Mouse (Mus musculus) embryo, embryonic 10 days (tissue): ENCODE results near the gene Psmb11.
A peak's percentile ranks its signal among the peaks of the same experiment; 100 is the strongest.

ENCODE experiments used
- DNase-seq: peaks from one replicate; pipeline ENCODE4 v3.0.0-alpha.2; 2015; ENCODE audit warnings: low spot score

Psmb11 gene

DNA sequence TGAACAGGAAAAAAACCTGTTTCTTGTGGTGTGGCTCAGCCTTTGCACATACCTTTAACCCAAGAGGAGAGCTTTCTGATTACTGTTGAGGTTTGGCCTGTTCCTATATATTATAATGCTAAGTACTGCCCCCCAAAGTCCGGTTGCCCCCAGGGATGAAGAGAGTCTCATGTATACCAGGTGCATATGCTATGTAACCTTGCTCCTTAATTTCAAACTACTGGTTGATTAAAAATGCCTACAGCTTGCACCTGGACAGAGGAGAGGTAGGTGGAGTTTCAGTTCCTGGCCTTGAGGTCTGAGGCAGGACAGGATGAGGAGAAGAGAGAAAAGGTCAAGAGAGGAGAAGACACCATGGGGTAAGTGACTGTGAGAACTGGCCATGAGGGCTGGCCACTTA is at the start of gene Psmb11:
Gene Psmb11 (plus strand): TSS at position 301 of the 400 bp plus-strand sequence.
- DNase-seq = no peak

DNA sequence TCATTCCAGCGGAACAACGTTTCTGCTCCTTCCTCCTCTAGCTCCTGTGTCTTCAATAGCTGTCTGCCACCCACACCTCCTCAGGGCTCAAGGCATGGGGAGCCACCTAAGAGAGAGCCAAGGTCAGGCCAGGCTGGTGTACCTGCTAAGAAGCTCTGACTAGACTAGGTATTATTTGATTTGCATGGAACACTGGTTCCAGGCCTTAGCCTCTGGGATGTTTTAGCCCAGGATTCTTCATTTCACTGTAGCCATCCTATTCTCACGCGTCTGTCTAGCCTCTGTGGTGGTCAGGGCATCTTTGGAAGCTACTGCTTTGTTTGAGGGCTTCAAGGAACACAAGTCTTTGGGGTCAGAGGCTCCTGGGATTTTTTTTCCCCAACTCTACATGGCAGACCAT is 49.1 kb upstream of the Psmb11 start:
- no peak for DNase-seq

DNA sequence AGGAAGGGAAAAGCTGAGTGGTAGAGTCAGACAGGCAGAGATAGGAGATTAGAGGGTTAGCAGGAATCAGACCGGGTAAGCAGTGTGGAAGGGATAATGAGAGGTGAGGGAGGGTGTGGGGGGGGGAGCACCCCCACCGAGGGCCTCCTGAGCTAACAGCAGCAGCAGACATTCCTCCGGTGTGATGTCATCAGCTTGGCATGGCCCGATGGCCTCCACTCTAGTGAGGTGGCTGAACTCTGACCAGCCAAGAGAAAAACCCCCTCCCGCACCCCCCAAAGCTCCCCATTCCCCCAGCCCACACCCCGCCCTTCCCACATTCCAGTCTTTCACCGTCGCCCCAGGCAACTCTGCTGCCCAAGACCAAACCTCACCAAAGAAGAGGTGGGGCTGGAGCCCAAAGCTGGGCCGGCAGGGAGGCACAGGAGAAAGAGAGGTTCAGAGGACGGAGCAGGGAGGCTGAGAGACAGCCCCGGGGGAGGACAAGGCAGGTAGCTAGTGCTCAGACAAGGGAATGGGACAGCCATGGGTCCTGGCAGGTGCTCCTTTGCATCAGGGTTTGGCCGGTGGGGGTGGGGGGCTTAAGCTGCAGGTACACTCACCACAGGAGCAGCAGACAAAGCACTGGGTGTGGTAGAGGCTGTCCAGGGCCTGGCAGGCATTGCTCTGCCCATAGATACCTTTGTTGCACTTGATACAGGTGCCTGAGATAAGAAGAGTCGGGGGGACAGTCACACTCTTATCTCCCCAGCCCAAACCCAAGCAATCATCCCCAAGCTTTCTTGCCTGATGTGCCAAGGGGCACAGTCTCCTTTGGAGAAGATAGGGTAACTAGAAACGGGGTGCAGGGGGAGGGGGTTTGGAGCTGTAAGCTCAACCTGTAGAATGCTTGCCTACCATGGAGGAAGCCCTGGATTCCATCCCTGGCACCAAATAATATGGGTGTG is 48.2 kb upstream of the Psmb11 start:
- DNase-seq = peak; percentile 87

DNA sequence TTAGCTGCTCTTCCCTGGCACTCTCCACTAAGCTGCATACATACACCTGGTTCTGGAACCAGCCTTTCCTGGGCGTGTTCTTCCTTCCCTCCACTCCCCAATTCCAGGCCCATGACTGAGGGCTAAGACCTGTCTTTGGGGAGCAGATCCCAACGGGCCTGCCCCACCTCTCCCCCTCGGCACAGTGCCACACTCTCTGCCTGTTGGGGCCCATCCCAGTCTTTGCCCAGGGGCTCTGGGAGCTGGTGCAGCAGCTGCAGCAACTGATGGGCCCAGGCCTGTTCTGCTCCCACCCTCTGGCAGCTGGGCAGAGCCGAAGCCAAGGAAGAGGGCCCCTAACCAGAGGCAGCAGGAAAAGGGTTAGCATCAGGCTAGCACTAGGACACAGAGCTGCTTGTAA is 47.0 kb upstream of the Psmb11 start:
- DNase-seq = no peak

DNA sequence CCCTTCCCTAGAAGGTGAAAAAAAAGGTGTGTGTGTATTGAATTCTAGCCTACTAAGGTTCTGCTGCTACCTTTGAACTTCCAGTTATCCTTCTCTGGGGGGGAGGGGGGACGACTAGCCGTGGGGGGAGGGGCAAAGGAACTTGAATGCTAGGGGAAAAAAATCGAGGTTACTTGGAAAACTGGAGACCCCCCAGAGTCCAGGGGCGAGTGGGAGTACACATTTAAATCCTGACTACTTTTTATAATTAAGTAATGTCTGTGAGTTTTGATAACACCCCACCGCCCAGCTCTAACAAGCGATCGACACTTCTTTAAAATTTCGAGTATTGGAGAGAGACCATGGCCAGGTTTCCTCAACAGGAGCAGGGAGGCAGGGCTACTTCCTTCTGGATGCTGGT is 46.2 kb upstream of the Psmb11 start:
- DNase-seq = no peak

DNA sequence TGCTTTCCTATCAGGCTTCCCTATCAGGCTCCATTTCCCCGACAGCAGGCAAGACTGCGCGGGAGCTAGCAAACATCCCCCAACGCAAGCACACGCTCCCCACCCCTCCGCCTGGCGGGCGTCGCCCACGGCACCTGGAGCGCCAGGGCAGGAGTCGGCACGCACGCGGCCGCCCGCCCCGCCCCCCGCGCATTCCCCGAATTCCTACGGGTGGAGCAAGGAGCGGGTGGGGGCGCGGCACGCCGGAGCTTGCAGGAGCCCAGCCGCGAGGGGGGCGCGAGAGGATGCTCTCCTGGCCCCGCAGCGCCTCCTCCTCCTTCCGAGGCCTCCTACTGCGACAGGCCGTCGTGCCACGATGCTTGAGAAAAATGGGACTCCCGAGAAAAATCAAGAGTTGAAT is 45.6 kb upstream of the Psmb11 start:
- peak; percentile 86 for DNase-seq

DNA sequence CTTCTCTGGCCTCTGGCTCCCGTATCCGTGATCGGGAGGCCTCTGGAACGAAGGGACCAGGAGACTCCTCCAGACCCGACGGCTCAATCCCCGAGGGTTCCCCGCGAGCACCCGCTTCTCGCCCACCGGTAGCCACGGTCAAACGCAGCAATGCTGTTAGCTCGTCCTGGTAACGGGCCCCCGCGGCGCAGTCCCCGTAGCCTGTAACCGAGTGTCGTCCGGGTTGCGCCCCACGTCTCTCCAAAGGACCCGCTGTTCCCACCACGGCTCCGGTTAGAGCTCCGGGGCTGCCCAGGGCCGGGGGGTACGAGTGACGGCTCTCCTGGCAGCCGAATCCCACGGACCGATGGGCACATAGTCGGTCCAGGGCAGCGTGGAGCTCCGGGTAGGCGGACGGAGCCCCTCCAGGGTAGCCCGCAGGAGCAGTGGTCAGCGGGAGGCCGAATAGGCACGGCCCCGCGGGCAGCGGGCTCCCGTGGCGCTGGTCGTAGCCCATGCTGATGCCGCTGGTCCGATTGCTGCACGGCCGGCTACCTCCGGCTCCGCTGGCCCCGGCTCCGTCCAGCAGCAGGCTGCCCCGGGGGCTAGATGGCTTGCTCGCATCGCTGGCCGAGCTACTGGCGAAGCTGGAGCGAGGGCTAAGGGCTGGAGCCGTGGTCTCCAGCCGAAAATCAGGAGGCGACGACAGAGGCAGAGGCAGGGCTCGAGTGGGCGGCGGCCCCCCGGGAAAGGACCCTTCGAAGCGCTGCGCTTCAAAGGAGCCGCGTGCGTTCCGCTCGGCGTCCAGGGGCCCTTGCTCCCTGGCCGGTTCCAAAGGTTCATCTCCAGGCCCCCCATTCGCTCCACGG is 44.8 kb upstream of the Psmb11 start:
- DNase-seq = peak; percentile 51

DNA sequence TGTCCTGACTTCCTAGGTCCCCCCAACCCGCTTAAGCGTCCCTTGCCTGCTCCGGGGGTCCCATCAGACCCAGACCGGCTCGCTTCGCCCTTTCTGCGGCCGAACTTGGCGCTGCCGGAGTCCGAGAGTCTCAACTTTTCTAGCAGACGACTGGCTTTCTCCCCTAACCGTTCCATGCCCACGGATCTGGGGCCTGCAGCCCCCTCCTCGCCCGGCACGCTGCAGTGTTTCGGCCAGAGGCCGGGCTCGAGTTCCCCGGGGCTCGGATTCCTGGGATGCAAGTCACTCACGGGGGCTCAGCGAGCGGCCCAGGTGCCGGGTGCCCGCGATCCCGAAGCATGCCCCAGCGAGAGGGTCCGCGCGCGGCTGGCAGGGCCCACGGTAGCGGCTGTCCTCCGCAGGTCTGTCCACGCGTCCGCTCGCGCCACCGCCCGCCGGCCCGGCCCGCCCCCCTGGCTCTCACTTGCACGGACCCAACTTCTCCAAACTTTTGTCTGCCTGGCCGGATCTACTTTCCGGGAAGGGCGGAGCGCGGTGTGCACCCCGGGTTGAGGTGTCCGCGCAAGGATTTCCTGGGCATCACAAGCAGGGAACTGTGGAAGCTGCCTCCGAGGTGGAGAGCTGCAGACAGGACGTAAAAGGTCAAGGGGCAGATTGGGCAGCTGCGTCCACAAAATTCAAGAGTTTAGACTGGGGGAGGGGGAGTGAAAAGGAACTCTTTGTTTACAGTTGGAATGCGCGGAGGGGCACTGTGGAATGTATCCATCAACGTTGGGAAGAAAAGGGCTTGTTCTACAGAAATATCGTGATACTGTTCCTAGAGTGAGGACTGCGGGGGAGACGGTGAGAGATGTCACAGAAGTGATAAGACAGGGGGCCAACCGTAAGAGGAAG is 43.9 kb upstream of the Psmb11 start, which contains the start of gene Ajuba:
Gene Ajuba (minus strand): TSS at position 470 of the 894 bp plus-strand sequence.
- DNase-seq = peak; percentile 96

DNA sequence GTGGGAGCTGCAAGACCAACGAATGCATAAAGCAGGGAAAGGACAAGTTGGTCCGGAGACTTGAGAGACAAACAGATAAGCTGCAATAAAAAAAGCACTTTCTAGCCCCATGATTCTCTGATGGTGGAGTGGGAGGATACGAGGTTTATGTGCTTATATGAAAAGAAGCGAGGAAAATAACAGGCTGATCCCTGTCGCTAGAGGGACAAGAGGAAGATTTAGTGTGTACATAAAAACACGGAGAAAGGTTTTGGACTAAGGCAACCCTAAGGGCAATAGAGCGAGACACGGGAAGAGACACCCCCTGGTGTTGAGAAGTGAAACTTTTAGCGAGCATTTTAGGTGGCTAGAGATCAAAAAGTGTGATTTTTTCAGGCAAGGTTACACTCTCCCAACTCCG is 43.2 kb upstream of the Psmb11 start:
- peak; percentile 80 for DNase-seq

DNA sequence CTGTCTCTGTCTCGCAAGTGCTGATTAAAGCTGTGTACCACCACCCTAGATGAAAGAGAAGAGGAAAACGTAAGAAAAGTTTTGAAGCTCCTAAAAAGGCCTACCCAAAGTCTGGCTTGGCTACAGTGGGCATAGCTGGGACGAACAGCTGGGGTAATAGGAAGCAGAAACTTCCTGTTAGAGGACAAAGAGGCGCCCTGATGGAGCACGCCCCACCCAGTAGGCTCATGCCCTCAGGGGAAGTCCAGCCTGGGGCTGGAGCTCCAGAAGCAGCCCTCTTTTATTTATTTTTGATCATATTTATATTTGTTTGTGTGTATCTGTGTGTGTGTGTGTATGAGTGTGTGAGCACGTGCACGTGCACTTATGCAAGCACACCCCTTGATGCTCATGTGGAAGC is 41.6 kb upstream of the Psmb11 start:
- no peak for DNase-seq

DNA sequence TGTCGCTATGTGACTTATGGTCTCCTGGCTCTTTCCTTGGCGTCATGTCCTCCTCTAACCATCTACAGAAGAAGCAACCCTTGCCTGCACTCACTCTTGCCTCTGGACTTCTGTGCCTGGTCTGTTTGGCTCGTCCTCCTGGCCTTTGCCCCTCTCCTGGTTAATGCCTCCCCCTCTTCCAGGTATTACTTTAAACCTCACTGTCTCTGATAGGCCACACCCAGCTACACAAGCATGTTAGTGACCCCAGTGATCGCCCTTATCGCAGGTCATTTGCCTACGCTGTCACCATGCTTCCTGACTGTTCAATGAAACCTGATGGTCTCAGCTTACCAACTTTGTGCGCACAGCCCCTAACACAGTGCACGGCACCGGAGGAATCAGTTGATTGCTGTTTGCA is 38.7 kb upstream of the Psmb11 start:
- no peak for DNase-seq

DNA sequence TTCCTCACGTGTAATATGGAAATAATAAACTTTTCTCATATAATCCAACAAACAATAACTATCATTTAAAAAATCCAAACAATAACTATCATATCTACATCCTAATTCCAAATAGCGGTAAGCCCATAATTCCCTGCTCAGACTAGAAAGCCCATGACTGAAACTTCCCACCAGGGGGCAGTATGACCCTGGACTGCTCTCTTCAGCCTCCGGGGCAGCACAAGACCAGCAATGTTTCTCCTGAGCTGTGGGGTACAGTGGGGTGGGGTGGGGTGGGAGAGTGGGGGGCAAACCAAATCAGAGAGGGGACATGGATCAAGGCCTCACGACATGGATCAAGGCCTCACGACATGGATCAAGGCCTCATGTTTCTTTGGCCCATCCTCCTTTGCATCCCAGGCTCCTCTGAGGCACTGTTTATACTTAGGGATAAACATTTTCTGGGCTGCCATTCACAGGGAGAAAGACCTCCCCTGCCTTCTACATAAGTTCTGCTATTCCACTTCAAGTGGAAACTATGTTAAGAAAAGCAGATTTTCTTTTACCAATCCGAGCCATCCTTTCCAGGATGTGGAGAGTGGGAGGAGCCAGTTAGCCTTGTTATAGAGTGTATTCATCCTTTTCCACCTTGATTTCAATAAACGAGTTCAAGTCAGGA is 37.4 kb upstream of the Psmb11 start:
- peak; percentile 67 for DNase-seq

DNA sequence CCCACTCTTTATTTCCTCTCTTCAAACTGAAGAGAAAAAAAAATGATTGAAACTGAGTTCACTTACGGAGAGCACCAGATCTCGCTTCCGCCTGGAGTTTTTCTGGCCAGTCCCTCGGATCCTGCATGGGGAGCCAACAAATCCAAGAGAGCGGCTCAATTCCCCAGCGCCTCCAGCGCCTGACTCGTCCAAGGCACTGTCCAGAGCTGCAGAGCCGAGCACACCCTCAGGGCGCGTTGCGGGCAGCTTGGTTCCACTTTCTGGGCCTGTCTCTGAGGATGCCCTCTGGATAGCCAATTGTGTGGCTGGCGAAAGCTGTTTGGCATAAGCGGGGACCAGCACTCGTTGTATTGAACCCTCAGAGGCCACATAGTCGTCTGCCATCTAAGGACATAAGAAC is 30.2 kb upstream of the Psmb11 start:
- no peak for DNase-seq

DNA sequence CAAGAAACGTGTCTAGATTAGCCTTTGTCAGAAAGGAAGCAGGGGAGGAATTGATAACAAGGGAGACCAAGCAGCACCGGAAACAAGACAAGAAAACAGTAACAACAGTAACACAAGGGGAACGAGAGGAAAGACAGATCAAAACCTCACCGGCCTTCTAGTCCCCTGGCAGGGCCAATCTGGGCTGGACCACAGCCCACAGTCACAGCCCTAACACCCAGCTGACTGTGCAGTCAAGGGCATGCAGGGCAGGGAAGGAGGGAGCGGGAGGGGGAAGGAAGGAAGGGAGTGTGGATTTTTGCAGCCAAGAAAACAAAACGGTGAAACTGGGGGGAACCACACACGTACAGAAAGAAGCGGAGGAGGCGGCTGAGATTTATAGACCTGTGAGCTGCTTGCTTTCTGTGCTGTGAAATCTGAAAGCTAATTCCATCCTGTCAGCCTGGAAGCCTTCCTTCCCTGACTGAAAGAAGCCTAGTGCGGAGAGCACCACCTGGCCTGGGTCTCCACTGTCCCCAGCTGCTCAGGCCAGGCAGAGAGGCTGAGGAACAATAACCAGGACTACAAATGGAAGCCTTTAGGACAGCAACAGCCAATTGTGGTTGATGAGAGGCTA is 28.8 kb upstream of the Psmb11 start:
- no peak for DNase-seq

DNA sequence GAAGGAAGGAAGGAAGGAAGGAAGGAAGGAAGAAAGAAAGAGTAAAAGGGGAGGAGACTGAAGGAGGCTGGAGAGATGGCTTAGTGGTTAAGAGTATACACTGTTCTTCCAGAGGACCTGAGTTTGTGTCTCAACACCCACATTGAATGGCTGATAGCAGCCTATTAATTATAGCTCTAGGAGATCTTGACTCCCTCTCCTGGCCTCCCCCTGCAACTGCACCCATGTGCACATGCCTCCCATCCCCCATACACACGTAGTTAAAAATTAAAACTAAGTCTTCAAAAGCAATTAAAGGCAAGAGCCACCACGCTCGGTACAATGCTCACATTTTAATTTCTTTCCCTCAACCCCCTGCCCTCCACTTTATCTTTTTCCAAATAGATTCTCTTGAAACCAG is 27.2 kb upstream of the Psmb11 start:
- DNase-seq = no peak

DNA sequence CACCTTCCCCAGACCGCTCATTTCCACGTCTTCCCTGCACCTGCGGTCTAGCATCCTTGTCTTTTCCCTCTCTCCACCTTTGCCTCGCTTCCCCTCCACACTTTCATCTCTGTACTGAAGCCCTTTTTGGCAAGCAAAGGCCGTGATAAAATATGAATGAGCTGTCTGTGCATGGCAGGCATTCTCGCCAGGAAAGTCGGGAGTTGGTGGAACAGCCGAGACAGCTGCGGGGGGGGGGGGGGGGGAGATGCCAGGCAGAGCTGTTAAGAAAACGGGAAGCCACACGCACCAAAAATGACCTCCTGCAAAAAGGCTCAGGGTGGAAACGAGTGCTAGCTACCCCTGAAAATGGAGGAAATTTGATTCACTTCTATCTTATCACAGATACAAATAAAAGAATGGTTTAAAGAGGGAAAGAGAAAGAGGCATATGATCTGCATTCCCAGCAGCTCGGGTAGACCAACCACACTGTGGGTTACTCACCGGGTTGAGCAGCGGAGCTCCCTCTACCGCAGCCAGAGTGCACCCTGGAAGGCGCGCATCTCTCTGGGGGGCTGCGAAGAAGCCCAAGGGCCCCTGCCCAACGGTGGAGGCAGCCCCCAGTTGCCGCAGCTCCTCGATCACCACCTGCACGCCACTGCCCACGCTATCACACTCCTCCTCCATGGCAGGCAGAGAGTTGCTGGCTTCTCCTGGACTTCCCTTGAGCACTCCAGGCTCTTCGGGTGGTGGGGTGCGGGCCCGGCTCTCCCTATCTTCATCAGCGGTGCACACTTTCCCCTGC is 26.4 kb upstream of the Psmb11 start:
- DNase-seq = no peak

DNA sequence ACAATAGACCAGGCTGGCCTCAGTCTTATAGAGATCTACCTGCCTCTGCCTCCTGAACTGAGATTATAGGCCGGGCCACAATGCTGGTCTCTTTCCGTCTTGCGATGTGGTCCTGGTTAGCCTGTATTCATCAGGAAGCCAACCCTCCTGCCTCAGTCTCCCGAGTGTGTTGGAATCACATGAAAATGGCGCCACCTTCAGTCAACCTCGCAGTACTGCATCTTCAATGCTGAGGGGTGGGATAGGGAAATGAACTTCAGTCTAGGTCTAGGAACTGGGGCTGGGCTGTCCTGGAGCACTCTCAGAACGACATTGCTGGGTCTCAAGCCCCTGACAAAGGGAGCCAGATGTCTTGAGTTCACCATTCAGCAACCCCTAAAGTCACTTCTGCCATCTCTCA is 24.1 kb upstream of the Psmb11 start:
- no peak for DNase-seq

DNA sequence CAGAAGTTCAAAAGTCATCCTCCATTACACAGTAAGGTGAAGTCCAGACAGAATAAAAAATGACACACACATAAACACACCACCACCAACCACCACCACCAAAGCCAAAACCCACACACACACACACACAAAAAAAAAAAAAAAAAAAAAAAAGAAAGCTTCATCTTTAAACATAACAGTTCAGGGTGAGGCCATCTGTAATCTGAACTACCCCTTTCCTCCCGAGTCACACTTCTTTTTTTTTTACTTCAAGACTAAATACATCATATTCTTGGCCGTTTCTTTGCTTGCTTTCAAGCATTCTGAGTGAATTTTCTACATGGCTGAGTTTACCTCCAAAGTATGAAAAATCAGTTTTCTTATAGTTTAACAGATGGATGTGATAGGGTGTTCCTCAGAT is 19.6 kb upstream of the Psmb11 start:
- DNase-seq = no peak

DNA sequence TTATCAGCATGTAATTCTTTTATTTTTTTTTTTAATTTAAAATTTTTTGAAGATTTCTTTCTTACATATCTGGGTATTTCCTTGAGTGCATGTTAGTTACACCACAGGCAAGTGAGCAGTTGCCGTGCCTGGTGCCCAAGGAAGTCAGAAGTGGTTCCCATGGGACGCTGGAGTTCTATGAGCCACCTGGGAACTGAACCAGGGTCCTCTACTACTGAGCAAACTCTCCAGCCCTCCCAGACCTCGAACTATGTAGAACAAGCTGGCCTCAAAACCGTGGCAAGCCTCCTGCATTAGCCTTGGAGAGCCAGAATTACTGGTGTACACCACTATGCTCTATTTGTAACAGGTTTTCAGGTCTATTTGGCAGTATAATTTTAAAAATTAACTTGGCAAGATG is 18.6 kb upstream of the Psmb11 start:
- DNase-seq = peak; percentile 47

DNA sequence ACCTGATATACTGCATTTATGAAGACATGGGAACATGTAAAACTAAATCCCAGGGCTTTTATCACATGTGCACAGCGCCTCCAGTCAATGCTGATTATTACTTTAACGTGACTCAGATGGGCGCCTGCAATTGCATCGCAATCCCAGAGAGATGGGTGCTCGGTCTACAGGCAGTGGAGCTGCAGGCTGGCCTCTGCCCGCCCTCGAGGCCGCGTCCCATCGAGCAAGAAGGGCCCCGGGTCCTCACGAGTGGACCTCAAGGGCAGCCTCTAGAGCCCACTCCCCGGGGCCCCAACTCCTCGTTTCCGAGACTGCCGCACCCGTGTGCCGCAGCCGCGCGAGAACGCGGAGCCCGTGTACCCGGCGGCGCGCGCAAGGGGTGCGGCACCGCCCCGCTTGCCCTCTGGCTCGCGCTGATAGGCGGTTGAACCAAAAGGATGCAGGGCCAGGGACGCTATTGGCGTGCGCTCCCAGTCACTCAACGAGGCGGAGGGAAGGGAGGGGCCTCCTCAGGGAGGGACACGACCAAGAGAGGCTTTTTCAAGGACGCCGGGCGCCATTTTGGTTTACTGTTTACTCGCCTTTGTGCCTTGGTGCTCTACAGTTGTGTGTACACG is 18.1 kb upstream of the Psmb11 start:
- peak; percentile 99 for DNase-seq
